Mouse (Mus musculus): ENCODE results near the gene Dock10.
"Not testable (repeated sequence)": the region's sequence is repeated elsewhere in the genome, so short reads cannot be mapped to it uniquely, and the experiment has no call there.

Gene Dock10

DNA sequence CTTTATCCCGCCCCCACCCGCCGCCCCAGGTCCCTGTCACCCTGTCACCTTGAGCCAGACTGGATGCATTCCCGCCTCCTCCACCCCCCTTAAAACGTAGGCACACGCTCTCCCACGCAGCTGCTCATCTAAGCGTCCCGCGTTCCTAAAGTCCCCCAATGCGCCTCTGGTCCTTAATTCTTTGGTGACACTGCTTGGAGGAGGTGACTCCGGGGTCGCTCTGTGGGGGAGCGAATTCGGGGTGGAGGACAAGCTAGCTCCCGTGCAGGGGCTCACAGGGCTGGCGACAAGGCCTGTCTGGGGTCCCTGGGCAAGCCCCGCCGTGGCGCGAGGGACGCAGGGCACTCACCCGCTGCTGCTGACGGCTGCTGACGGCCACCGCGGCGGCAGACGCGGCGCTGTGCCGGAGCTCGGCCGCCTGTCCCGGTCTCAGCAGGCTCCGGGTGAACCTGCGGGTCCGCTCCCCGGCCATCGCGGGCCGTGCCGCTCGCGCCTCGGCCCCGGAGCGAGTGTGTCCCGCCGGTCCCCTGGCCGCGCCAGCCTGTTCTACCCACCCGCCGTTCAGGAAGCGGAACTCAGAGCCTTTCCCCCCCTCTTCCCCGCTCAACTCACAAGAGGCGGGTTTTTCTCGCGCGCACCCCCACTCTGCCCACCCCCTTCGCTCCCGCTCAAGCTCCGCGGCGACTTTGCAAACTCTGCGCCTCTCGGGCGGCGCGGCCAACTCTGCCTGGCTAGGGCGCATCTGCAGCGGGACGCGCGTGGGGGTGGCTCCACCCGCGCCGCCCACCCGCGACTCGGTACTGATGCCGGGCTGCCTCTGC lies at the start of gene Dock10:
TSS of gene Dock10 (minus strand) at position 551 of the 821 bp plus-strand sequence.
- DNase-seq (ENCODE audit: low read depth) = no peak

DNA sequence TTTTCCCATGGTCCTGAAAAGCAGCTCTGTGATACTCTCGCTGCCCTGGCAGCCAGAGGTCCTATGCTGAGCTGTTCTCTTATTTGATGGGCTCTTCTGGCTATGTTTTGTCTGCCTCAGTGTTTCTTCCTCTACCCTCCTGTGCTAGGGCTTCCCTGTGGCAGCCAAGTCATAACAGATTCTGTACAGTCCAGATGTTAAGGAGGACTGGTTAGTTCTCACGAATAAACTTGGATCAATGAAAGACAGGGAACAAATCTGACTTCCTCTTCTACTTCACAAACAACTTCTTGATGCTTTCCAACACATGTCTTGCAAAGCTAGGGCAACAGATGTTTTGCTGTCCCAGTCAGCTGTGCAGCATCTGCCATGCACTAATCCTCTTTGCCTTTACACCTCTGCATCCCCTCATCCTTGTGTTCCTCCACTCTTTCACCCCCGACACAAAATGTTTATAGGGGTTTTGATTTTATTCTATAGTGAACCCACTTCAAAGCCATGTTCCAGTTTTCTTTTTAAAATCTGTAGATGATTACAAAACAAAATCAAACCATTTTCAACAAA lies 48.6 kb upstream of the Dock10 start:
- no peak for DNase-seq (ENCODE audit: low read depth)

DNA sequence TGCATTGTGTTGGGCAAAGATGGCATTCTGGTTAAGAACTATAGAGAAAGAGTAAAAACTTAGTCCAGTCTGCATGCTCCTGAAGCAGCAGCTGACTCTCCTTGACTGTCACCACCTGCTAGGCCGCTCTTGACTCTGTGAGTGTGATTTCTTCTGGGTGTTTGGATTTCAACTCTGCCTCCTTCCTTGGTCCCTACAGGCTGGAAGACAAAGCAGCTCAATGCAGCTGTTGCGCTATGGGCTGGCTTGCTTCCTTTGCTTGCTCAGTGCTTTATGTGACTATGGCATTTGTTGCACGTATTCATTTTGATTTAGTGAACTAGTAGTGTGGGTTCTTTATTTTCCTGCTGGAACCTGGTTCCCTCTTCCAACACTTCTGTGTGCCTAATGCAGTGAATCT lies 43.7 kb upstream of the Dock10 start:
- DNase-seq (ENCODE audit: low read depth) = no peak

DNA sequence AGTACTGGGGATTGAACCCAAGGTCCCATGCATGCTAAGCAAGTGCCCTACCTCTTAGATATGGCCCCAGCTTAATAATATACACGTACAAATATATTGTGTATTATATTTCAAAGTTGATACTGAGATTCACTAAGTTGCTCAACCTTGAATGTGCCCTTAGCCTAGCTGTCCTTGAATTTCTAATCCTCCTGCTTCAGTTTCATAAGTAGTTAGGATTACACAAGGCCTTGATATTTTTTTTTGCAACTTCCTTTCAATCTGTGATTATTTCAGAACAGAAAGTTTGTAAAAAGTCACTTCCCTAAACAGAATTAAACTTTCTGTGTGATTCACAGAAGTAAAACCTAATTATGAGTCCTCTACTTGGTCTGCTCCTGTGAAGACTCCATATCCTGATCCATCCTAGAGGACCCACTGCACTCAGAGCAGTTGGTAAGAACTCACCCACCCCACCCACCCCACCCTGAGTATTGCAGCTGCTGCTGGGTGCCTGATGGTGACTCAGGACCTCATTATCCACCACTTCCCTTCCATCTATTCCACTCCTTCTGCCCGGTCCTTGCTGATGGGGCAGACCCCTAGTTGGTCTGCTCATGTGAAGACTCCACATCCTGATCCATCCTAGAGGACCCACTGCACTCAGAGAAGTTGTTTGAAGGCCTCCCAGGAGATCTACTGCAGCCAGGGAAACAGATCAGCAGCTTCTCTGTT lies 26.9 kb upstream of the Dock10 start:
- no peak for DNase-seq (ENCODE audit: low read depth)

DNA sequence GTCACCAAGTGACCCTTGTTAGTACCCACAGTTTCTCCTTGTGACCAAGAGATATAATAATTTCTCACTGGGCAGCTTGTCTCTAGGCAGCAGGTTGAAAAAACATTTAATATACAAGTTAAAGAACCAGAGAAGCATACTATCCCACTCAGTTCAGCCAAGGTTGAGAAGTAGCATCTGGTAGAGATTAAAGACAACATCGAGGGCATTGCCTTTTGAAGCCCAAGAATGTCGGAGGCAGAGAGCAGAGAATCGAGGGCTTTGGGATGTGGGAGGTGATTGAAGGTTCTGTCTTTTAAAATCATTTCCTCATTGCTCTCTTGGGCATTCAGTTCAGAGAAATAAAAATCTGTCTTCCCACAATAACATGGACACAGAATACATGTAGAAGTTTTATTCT lies 25.8 kb upstream of the Dock10 start:
- DNase-seq (ENCODE audit: low read depth) = no peak

DNA sequence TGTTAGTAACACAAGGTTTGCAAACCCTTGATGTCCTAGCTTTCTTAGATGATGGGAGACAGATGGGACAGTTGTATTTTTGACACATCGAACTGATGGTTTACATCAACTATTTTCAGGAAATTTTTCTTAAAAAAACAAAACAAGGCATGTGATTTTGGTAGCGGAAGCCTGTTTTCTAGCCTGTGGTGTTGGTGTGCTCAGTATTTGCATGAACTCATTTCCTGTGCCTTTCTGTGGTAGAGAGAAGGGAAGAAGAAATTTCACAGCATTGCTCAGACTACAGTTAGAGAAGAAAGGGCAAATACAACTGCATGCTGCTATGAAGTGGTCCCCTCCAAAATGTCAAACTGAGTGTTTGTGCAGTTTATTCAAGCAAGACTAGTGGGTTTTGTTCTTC lies 7.2 kb upstream of the Dock10 start:
- DNase-seq (ENCODE audit: low read depth) = no peak

DNA sequence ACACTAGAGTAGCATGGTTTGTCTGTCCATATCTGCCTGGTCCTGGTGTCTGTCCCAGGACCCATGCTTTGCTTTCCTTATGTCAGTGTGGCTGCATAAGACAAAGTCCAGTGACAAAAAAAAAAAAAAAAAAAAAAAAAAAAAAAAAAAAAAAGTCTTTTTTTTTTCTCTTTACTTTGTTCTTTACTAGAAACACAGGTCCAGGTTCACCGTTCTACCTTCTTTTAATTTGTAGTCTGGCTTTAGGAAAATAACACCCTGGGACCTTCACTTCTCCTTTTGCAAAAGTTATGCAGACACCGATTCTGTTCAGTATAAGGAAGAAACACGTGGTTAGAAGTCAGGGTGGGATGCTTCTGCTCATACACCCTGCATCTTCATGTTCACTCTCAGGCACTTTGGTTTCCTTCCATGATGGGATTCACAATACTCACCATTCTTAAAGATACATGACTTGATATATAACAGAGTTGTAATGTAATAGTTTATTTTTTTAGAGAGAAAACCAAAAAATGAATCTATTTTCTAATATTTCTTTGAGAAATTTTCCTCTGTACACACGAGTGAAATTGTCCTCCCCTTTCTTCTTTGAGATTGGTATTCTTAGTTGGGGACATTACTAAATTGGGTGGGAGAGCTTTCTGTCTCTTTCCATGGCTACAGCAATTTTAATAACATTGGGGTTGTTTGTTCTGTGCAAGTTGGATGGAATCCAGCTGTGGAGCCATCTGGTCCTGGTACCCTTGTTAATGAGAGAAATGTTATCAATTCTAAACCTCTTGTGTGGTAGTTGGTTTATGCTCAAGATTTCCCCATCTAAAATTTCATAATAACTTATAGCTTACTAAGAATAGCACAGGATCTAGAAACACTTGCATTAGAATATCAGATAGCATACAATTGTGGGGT lies 5.0 kb upstream of the Dock10 start:
- DNase-seq (ENCODE audit: low read depth) = no peak

DNA sequence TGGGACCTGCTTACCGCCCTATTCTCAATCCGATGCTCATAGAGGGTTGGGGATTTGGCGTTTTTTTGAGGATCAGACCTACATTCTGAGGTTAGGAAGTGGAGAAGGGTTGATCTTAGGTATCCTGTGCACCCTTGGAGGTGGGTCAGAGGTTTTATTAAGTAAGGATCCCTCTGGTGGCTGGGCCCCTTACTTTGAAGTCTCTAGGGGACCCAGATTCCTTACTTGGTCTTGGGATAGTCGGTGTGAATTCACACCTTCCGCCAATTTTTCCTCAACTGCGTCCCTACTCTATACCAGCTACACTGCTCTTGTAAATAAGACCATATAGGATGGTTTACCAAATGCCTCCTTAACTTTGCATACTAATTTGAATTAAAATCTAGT lies 464 bp upstream of the Dock10 start:
- DNase-seq (ENCODE audit: low read depth) = no peak

DNA sequence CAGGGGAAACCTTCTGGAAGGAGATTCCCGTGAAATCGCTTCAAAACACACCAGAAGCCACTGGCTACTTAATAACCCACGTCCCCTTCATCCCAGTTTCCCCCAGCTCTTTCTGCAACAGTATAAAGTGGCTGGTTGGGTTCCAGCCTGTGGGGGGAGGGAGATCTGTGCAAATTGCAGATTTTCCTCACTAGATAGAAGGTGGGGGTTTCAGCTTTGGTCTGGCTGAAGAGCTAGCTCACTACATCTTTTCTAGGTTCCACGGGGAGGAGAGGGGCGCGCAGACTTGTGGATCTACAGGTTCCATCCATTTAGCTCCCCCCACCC lies 714 bp downstream of the Dock10 start:
- no peak for DNase-seq (ENCODE audit: low read depth)

DNA sequence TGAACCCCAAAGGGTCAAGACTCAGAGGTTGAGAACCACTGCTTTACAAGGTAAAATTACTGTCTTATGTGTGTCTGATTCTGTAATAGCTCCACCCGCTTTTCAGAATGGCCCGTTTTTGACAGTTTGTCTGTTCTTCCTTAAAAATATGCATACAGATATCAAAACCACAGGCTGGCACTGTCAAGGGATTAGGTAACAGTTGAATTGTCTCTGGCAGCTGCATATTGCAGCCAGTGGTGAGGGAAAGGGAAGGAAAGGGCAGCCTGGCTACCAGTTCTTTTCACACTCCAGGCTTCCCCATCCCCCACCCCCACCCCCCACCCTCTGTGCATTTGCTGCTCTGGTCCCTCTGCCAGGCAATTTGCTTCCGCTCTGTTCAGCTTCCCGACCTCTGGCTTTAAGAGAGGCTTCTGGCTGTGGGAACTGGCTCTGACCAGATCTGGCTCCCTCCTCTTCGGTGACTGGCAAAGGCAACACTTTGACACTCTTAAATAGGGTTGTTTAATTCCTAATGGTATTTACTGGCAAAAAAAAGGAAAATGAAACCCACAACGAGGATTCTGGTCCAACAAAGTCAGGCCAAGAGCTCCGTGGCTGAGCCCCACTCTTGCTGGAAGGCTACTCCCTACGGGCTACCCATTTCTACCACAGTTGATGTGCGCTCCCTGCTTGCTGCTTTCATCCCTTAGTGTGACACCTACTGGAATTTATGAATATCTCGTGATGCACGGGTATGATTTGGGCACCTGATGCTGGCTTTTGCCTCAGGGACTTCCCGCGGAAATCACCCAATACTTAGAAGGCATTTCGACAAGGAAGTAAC lies 1.3 kb downstream of the Dock10 start:
- DNase-seq (ENCODE audit: low read depth) = no peak

DNA sequence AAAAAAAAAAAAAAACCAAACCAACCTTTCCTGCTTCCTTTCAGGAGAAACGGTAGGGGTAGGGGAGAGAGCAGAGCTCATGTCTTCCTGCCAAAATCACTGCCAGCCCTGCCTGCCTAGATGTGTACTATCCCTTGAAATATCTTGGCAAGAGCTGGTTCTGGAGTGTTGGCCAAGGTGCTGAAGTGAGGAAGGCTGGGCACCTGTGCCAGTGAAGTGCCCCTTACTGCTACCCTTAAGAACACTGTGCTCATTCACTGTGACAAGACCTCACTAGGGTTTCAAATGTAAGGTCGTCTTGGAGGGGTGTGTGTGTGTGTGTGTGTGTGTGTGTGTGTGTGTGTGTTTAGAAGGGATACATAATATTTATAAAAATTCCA lies 2.3 kb downstream of the Dock10 start:
- no peak for DNase-seq (ENCODE audit: low read depth)

DNA sequence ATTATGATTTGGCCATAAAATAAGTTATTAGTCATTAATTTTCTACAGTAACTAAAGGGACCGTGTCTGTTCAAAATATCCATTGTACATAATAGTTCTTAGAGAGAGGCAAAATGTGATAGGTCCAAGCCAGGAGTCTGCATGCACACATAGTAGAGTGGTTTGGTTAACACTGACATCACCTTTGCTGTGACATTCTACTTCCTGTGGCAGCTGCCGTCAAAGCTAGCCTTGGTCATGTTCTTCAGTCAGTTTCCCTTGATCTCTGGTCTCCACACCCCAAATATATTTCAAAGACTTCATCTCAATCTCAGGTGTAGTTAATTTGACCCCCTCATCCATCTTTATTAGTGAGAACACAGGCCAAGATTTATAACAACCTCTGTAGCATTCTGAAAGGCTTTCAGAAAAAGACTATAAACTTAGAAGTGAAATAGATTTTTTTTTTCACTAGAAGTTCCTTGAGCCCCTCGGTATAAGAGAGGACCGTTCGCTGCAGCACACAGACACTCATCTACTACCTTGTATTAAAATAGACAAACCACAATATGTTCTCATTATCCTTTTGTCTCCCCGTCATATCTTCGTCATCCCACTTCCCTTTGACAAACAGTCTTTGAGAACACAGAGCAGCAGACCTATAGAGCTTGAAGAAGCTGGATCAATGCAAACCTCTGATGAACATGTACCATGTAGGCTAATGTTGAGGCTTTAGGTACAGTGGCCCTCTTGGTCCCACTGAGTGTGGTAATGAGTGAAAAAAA lies 2.8 kb downstream of the Dock10 start:
- DNase-seq (ENCODE audit: low read depth) = no peak

DNA sequence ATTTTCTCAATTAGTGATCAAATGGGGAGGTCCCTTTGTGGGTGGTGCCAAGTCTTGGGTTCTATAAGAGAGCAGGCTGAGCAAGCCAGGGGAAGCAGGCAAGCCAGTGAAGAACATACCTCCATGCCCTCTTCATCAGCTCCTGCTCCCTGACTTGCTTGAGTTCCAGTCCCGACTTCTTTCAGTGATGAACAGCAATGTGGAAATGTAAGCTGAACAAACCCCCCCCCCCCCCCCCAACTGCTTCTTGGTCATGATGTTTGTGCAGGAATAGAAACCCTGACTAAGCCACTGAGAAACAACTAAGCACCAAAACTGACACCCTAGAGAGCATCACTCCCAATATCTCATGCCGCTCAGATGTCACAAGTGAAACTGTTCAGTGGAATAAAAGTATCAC lies 9.2 kb downstream of the Dock10 start:
- not testable (repeated sequence) for DNase-seq (ENCODE audit: low read depth)

DNA sequence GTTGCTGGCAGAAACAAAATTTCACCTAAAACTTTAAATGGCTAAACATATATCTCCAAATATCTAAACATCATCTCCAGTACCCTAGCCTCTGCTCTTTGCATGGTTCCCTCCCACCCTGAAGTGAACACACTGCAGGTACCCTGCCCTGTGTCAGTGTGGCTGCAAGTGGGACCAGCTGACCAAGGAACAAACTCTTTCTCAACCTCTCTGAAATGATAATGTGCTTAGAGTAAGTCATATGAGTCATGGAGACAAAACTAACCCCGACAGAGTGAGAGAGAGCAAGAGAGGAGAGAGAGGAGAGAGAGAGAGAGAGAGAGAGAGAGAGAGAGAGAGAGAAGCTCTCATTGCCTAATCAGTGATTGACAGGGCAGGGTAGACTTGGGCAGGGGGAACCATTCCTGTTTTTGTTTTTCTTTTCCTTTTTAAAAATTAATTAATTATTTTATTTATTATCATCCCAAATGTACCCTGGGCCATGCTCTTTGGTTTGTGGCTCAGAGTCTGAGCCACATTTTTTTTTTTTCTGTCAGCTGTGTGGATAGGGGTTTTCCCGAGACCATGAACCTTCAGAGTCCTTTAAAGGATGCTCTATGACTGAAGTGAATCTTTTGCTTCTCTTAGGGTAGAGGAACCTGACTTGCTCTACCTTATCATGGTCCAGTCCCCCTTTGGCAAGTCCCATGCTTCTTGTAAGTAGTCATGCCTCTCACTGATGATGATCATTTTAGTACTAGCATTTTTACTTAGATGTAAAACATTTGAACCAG lies 11.4 kb downstream of the Dock10 start:
- no peak for DNase-seq (ENCODE audit: low read depth)

DNA sequence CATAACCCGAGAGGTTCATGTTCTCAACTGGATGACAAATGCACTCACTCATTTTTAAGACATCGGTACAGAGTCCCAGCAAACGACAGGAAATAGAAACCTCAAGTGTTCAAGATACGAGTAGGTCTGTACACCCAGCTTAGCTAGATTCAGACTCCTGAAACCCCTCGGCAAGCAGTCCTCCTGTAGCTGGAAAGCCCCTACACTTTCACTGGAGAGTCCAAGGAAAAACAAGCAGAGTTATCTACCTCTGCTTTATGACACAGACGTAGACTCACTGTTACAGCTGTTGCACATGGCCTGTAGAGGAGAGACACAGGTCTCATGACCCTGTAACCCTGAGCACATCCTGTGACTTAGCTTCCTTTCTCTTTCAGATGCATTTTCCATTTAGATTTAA lies 12.1 kb downstream of the Dock10 start:
- no peak for DNase-seq (ENCODE audit: low read depth)

DNA sequence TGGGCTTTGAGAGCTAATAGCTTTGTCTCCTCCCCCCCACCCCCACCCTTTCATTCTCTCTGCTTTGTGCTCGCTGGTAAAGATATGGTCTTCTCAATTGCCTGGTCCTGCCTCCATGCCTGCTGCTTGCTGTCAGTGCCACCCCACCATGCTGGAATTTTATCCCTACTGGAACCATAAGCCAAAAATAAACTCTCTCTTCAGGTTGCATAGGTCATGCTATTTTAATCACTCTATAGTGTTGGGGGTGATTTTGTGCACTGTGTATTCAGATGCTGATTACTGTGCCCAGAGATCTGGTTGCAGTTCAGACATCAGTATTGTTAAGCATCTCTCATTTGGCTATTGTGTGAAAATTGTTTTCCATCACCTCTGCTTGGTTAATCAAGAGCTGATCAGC lies 18.9 kb downstream of the Dock10 start:
- DNase-seq (ENCODE audit: low read depth) = no peak

DNA sequence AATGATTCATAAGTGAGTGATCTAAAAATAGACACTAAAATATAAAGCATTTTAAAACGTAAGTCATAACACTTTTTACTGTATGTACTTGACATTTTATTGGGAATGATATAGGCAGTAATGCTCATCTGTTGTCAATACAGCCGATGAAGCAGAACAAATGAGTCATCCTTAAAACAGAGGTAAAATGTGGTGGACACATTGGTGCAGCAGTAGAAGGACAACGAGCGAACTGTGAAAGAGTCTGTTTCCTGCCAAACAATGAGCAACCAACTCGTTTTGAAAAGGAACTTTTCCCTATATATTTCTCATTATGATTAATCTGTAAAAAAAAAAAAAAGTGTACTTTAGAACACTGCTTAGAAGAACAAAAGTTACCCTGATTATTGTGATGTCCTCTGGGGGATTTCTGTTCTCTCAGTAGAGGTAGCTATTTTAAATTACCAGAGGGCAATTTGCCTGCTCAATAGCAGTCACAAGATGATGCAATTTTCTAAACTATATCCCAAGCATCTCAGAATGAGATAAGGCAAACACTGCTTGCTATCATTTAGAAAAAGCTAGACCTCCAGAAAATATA lies 20.4 kb downstream of the Dock10 start:
- DNase-seq (ENCODE audit: low read depth) = no peak

DNA sequence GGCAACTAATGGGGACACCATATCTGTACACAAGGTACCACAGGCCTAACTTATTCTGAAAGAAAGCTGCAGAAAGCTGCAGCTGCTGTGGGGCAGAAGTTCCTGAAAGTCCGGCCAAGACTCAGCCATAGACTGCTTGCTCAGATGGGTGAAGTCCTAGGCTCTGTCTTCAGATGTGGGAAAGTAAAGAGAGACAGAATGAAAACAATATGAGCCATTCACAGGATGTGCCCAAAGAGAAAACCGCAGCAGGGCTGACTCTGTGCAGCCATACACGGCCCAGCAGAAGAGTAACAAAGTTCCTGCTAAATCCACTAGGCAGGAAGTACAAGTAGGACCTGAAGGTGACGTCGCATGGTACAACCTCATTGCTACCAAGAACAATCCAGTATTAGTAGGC lies 27.7 kb downstream of the Dock10 start:
- DNase-seq (ENCODE audit: low read depth) = no peak

DNA sequence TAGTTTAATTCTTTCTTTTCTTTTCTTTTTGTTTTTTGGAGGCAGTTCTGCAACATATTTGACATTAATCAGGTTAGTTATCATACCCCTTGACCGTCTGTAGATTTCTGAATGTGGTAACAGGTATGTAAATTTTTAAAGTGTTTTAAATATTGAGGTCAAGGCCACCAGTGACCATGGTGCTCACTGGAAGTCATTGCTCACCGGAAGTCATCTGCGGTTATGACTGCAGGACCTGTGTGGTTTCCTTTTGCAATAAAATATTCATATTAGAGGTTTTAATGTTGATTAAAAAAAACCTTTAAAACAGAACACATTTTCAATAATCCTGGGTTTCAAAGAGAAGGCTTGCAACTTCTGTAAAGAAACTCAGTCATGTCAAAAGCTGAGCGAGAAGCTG lies 28.2 kb downstream of the Dock10 start:
- no peak for DNase-seq (ENCODE audit: low read depth)

DNA sequence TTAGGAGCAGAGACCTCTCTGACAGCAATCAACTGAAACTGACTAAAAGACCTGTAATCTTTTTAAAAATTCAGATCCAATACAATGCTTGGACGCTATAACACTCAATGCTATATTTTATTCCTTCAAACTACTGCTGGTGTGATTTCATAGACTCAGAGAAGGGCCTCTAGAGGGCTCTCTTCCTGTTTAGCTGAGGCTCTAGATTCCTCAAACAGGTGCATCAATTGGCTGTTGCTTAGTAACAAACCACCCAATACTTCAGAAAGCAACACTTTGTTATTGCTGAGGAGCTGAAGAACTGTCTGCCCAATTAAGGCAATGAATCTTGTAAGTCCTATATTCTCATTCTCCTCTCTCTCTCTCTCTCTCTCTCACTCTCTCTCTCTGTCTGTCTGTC lies 30.1 kb downstream of the Dock10 start:
- no peak for DNase-seq (ENCODE audit: low read depth)

Measured in c-Kit-positive CD71-positive TER-119-negative erythroid progenitor cells, embryonic 14.5 days (primary cell).